ENCODE assay signal across 11 mouse cellular contexts in the genomic region with DNA sequence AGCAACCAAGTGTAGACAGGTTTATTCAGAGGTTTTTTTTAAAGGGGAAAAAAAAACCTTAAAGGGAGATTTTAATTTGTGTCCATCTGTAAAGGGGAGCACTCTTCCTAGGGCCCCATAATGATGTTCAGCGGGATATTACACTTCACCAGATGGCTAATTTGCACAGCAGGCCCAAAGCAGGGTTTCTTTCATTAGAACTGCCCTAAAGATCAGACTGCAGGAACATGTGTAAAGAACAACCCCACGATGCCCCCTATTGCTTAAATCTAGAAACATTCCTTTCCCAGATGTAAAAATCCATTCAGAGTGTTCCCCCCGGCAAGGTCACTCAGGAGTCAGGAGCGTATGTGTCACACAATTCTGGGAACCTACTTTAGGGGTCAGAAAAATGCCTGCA.
DNase-seq lines count a peak whose midpoint lies in the region; ATAC-seq and TF ChIP-seq lines count a peak whose summit lies in the region.
"Had no signal": no experiment of that assay in that cellular context is flagged by ENCODE, and none has a peak within 500 bp of the region (broad histone marks: within the 10 kb centered on the region; RNA-seq: fewer than 3 reads in every experiment).

No protein-coding gene starts in this region.

- ATAC-seq in forebrain, embryonic 15.5 days (replicated peaks), result peak; percentile 72; the same call in 1 of the 2 replicates
- ATAC-seq in limb, embryonic 14.5 days (ENCODE audit: low FRiP score, low read depth), result no peak
- ATAC-seq in inflammation-experienced regulatory T-cells, adult 6 months, result no peak
- ATAC-seq: liver, embryonic 12.5 days had no signal

- H3K4me3 ChIP-seq in forebrain, embryonic 15.5 days, result no peak overlapping the region
- no peak overlapping the region for H3K4me3 ChIP-seq in limb, embryonic 14.5 days (replicated peaks; ENCODE audit: low read length)
- H3K4me3 ChIP-seq: erythroblast, embryonic 14.5 days; liver, embryonic 12.5 days; myocyte had no signal

- H3K27me3 ChIP-seq in forebrain, embryonic 15.5 days, result no peaks in the 10 kb centered on the region
- no peaks in the 10 kb centered on the region for H3K27me3 ChIP-seq in limb, embryonic 14.5 days (ENCODE audit: control insufficient read depth, insufficient read depth, low read length)
- H3K27me3 ChIP-seq: liver, embryonic 12.5 days had no signal

- H3K9ac ChIP-seq in forebrain, embryonic 15.5 days (replicated peaks), result no peak overlapping the region
- H3K9ac ChIP-seq in limb, embryonic 14.5 days (ENCODE audit: low read depth, low read length, severe bottlenecking), result no peak overlapping the region
- H3K9ac ChIP-seq: liver, embryonic 12.5 days had no signal

- H3K27ac ChIP-seq in forebrain, embryonic 15.5 days (replicated peaks), result 0 out of 2 replicates have a peak overlapping the region, but pooled peaks have one; percentile 40
- no peak overlapping the region for H3K27ac ChIP-seq in limb, embryonic 14.5 days (replicated peaks; ENCODE audit: low read depth, low read length)
- H3K27ac ChIP-seq: liver, embryonic 12.5 days had no signal

- no peaks in the 10 kb centered on the region for H3K9me3 ChIP-seq in forebrain, embryonic 15.5 days
- no peaks in the 10 kb centered on the region for H3K9me3 ChIP-seq in limb, embryonic 14.5 days (ENCODE audit: control insufficient read depth, low read length)
- H3K9me3 ChIP-seq: liver, embryonic 12.5 days had no signal

- no peak overlapping the region for H3K4me2 ChIP-seq in forebrain, embryonic 15.5 days (replicated peaks)
- H3K4me2 ChIP-seq in limb, embryonic 14.5 days (replicated peaks; ENCODE audit: low read depth, low read length, severe bottlenecking), result no peak overlapping the region
- H3K4me2 ChIP-seq: liver, embryonic 12.5 days had no signal

- no peak for TF ChIP-seq POLR2A in limb, embryonic 14.5 days (IDR thresholded peaks at IDR 0.05; ENCODE audit: borderline replicate concordance, extremely low read depth, insufficient read depth, insufficient read length)

- H3K4me1 ChIP-seq in forebrain, embryonic 15.5 days, result peaks cover 14% of the 10 kb centered on the region
- H3K4me1 ChIP-seq in limb, embryonic 14.5 days (ENCODE audit: control insufficient read depth, insufficient read depth, low read length), result peaks cover 9% of the 10 kb centered on the region
- H3K4me1 ChIP-seq: liver, embryonic 12.5 days had no signal

- H3K36me3 ChIP-seq in forebrain, embryonic 15.5 days, result no peaks in the 10 kb centered on the region
- H3K36me3 ChIP-seq in limb, embryonic 14.5 days (ENCODE audit: control insufficient read depth, insufficient read depth, low read length), result no peaks in the 10 kb centered on the region
- H3K36me3 ChIP-seq: liver, embryonic 12.5 days had no signal

- DNase-seq in kidney, adult 9 months, result peak; percentile 24
- DNase-seq in kidney, adult 18-20 months, result no peak
- DNase-seq in adrenal gland, postnatal 14 days, result peak; percentile 21
- peak; percentile 27 for DNase-seq in limb, embryonic 14.5 days (ENCODE audit: low spot score)
- DNase-seq in left cerebral cortex, adult 18-20 months (ENCODE audit: low spot score in 2 of 2), result no peak
- DNase-seq in right cerebral cortex, postnatal 25 days, result no peak

- WGBS in forebrain, embryonic 15.5 days, result 5% methylated on average over 4 of the region's 4 CpGs
- WGBS in limb, embryonic 14.5 days, result 6% methylated on average over 4 of the region's 4 CpGs

Comparison
In these comparisons a context has a peak if more than half of its experiments do, and no peak if none do; other contexts are left out.
1. DNase-seq: peak in kidney, adult 9 months (single experiment), adrenal gland, postnatal 14 days (single experiment) and limb, embryonic 14.5 days (single experiment); none in kidney, adult 18-20 months (single experiment), left cerebral cortex, adult 18-20 months (0 of 2) and right cerebral cortex, postnatal 25 days (single experiment).